Mouse (Mus musculus) ES-Bruce4 (cell line): ENCODE results near the gene Klre1. TPM values are rescaled to one million over a fixed set of nuclear protein-coding genes. Genes with fewer than 3 reads are reported as not detected.
"Not testable (repeated sequence)": the region's sequence is repeated elsewhere in the genome, so short reads cannot be mapped to it uniquely, and the experiment has no call there.

Experiments used
- H3K27ac ChIP-seq: 2 replicates; pipeline ENCODE4 v1.5.1; 2012; ENCODE audit warnings: low read length, inconsistent platforms; ENCODE audit not compliant: insufficient read depth
- H3K27me3 ChIP-seq: 2 replicates; pipeline ENCODE4 v1.6.1; 2012; ENCODE audit warnings: mild to moderate bottlenecking, low read length, inconsistent platforms; ENCODE audit not compliant: control insufficient read depth, poor library complexity, insufficient read depth, severe bottlenecking
- H3K36me3 ChIP-seq: 2 replicates; pipeline ENCODE4 v1.6.1; 2012; ENCODE audit warnings: inconsistent platforms, mild to moderate bottlenecking, low read length, moderate library complexity; ENCODE audit not compliant: control insufficient read depth, poor library complexity, insufficient read depth, severe bottlenecking
- H3K4me1 ChIP-seq: one replicate; pipeline ENCODE4 v1.8.1; 2011; ENCODE audit warnings: low read length; ENCODE audit not compliant: control insufficient read depth, insufficient read depth
- H3K4me3 ChIP-seq: 2 replicates; pipeline ENCODE4 v1.5.1; 2011; ENCODE audit warnings: low read depth, mild to moderate bottlenecking, low read length
- H3K9ac ChIP-seq: 2 replicates; pipeline ENCODE4 v1.6.1; 2012; ENCODE audit warnings: low read depth, mild to moderate bottlenecking, inconsistent platforms; ENCODE audit not compliant: poor library complexity, severe bottlenecking
- H3K9me3 ChIP-seq: replicated peaks from 2 replicates; pipeline ENCODE4 v1.6.1; 2012; ENCODE audit warnings: mild to moderate bottlenecking, low read length, inconsistent platforms; ENCODE audit not compliant: control insufficient read depth, poor library complexity, insufficient read depth, severe bottlenecking
- CTCF ChIP-seq: IDR thresholded peaks from one replicate; pipeline ENCODE4 v1.8.1; 2011; ENCODE audit warnings: low read depth, low read length
- EP300 ChIP-seq: IDR thresholded peaks from 2 replicates; pipeline ENCODE4 v1.6.1; 2011; ENCODE audit warnings: low read depth, low read length; ENCODE audit not compliant: insufficient read depth
- POLR2A ChIP-seq: IDR thresholded peaks from one replicate; pipeline ENCODE4 v1.8.1; 2011; ENCODE audit warnings: low read length; ENCODE audit not compliant: insufficient read depth
- polyA plus RNA-seq: library from polyadenylated mRNA; stranded (reverse); fragments of >200 nt; gene quantifications from 2 replicates; pipeline ENCODE4 v1.2.4, GENCODE M21; 2011; ENCODE audit warnings: low read depth; ENCODE audit not compliant: missing spikeins, insufficient read depth, insufficient read length

Gene Klre1
- polyA plus RNA-seq, 1 experiment, result not detected

DNA sequence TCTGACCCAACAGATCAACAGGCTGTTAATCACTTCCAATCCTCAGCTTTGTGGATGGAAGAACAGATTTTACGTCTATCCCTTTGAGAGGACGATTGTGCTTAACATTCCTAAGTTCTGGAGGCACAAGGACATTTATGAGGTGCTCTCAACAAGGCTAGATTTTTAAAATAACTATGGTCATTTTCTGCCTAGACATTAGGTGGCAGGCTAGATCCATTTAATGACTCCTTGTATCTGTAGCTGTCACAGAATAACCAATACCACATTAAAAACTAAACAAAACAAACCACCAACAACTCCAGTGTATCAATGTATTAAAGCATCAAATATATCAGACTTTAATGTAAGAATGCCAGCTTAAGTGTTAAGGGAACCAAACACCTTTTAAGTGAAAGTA lies 2.4 kb upstream of the Klre1 start:
- H3K9ac ChIP-seq, result no peak overlapping the region
- H3K4me1 ChIP-seq, result no peaks in the 10 kb centered on the region
- H3K27ac ChIP-seq, result no peak overlapping the region
- no peak overlapping the region for H3K4me3 ChIP-seq
- H3K36me3 ChIP-seq, result no peaks in the 10 kb centered on the region
- no peaks in the 10 kb centered on the region for H3K27me3 ChIP-seq
- TF ChIP-seq CTCF, result no peak
- TF ChIP-seq POLR2A, result no peak
- no peak for TF ChIP-seq EP300
- H3K9me3 ChIP-seq, result no peaks in the 10 kb centered on the region

DNA sequence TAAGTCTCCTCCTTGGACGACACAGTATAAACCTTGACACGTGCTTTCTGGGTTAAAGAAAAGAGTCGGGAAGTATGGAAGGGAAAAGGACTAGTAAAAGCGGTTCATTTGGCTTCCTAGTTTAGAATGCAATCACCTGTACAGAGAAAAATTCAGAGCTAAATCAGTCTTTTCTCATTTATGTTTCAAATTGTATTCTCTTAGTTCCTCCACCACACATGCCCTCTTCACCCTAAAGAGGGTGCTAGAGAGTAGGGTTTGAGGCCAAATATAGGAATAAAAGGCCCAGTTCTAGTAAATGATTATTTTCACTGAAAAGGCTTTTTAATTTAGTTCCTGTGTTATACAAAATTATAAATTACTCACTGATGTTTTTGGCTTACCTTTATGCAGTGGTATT lies 3.6 kb downstream of the Klre1 start:
- H3K4me1 ChIP-seq, result no peaks in the 10 kb centered on the region
- no peak overlapping the region for H3K27ac ChIP-seq
- no peak overlapping the region for H3K9ac ChIP-seq
- no peaks in the 10 kb centered on the region for H3K27me3 ChIP-seq
- no peaks in the 10 kb centered on the region for H3K9me3 ChIP-seq
- TF ChIP-seq POLR2A (no peak), CTCF (no peak), EP300 (no peak)
- no peaks in the 10 kb centered on the region for H3K36me3 ChIP-seq
- H3K4me3 ChIP-seq, result no peak overlapping the region

DNA sequence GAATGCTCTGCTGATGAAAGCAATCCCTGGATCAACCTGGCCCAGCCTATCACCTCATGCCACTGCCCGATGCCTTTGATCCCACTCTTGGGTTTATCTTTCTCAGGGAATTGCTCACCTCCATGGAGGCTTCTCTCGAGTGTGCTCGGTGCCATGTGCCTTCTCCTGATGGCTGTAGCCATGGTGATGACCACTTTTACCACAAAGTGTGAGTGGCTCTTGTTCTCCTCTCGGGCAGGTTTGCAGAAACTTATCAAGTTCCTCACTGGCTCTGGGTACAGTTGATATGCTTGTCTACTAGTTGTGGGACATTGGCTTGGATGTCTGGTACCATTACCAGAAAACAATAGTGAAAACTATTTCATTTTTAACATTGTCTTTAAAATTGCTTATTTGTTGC lies 4.2 kb downstream of the Klre1 start:
- Histone ChIP-seq H3K4me3 (no peak overlapping the region), H3K4me1 (no peaks in the 10 kb centered on the region), H3K36me3 (no peaks in the 10 kb centered on the region), H3K27ac (no peak overlapping the region), H3K9me3 (no peaks in the 10 kb centered on the region), H3K27me3 (no peaks in the 10 kb centered on the region), H3K9ac (no peak overlapping the region)
- TF ChIP-seq CTCF (no peak), EP300 (no peak), POLR2A (no peak)

DNA sequence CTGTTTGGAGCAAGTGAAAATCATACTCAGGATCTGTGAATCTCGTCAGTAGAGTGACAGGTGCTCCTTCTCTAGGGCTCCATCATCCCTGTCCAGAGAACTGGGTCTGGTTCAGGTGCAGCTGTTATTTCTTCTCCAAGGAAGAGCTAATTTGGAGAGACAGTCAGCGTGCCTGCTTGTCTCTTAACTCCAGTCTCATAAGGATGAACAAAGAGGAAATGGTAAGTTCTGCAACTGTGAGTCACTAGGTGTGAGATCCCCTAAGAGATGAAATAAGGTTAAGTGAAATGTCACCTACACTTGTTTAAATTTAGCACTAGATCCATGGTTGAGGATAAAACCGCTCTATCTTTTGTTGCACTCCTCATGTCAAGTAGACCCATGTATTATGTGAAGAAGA lies 5.3 kb downstream of the Klre1 start:
- TF ChIP-seq EP300 (no peak), POLR2A (no peak), CTCF (no peak)
- H3K36me3 ChIP-seq, result no peaks in the 10 kb centered on the region
- no peak overlapping the region for H3K4me3 ChIP-seq
- no peaks in the 10 kb centered on the region for H3K9me3 ChIP-seq
- H3K4me1 ChIP-seq, result no peaks in the 10 kb centered on the region
- H3K9ac ChIP-seq, result no peak overlapping the region
- H3K27ac ChIP-seq, result no peak overlapping the region
- no peaks in the 10 kb centered on the region for H3K27me3 ChIP-seq

DNA sequence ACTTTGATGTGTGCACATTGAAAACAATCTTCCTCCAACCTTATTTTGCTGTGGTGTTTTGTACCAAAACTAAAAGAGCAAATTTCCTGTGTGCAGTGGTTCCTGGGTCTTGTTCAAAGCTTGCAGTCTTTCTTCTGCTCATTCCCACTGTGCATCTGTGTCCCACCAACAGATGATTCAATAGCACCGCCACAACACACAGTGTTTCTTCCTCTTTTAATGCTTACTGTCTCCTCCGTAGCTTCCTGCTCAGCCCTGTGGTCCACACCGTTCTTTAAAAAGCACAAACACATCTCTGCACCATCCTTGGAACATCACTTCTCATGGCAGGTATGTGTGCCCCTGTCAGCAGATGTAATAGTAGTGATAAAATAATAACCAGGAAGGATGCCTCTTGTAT lies 13.8 kb downstream of the Klre1 start, which contains the start of gene Klrd1:
Gene Klrd1, plus strand, starts transcription at position 275 of the 400 bp plus-strand sequence.
- no peak within 1 kb of the TSS for H3K4me3 ChIP-seq
- H3K27ac ChIP-seq, result no peak within 1 kb of the TSS
- no peak within 1 kb of the TSS for H3K9ac ChIP-seq
- no peaks in the 10 kb centered on the region for H3K36me3 ChIP-seq
- no peak for TF ChIP-seq CTCF
- TF ChIP-seq POLR2A, result no peak
- no peak for TF ChIP-seq EP300
- H3K4me1 ChIP-seq, result no peaks in the 10 kb centered on the region
- H3K9me3 ChIP-seq, result no peaks in the 10 kb centered on the region
- no peaks in the 10 kb centered on the region for H3K27me3 ChIP-seq

DNA sequence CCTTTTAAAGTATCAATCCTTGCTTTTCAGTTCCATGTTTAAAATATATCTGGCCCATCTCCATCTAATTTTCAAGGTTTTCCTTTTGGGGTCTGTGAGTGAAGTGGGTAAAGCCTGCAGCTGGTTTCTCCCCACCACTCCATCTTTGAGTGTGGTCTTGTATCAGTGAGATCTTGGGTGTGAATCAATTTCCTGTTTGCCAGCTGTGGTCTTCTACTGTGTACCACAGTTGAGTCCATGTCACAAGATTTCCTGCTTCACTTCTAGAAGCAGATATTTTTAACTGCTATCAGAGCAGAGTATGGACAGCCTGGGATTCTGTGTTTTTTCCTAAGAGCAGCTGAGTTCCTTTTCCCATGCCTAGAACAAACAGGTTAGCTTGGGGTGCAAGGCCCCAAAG lies 30.7 kb downstream of the Klre1 start:
- Histone ChIP-seq H3K9ac (no peak overlapping the region), H3K27ac (no peak overlapping the region), H3K4me3 (no peak overlapping the region), H3K9me3 (no peaks in the 10 kb centered on the region), H3K4me1 (no peaks in the 10 kb centered on the region), H3K27me3 (no peaks in the 10 kb centered on the region), H3K36me3 (no peaks in the 10 kb centered on the region)
- no peak for TF ChIP-seq EP300
- TF ChIP-seq CTCF, result no peak
- TF ChIP-seq POLR2A, result no peak

DNA sequence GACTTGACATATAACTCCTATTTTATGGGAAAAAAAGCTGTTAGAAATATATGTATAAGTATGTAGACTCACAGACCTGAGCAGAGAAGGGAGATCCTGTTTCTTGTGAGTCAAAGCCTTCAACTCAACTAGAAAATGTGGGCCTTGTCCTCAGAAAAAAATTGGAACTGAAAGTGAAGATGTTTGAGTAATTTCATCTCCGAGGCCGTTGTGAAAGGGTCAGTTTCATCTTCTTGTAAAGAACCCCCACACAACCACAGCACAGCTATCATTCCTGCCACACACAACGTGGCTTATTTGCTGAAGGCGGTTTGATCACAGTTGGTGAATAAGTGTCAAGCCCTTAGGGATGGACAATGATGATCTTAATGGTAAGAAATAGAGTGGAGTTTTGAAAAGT lies 46.0 kb downstream of the Klre1 start, which contains the start of gene Klrk1:
Gene Klrk1, minus strand, starts transcription at position 130 of the 400 bp plus-strand sequence.
- Histone ChIP-seq H3K9ac (no peak within 1 kb of the TSS), H3K27me3 (no peaks in the 10 kb centered on the region), H3K36me3 (no peaks in the 10 kb centered on the region), H3K4me1 (no peaks in the 10 kb centered on the region), H3K9me3 (no peaks in the 10 kb centered on the region), H3K4me3 (no peak within 1 kb of the TSS), H3K27ac (no peak within 1 kb of the TSS)
- no peak for TF ChIP-seq EP300
- no peak for TF ChIP-seq CTCF
- no peak for TF ChIP-seq POLR2A

DNA sequence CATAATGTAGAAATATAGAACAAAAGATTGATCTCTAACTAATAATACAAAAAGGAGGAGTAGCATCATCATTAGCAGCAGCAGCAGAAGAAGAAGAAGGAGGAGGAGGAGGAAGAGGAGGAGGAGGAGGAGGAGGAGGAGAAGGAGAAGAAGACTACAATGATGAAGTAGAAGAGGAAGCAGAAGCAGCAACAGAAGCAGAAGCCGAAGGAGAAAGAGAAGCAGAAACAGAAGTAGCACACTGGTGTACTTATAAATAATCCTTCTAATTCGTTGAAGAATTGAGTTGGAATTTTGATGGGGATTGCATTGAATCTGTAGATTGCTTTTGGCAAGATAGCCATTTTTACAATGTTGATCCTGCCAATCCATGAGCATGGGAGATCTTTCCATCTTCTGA lies 53.3 kb downstream of the Klre1 start:
- H3K36me3 ChIP-seq, H3K4me3 ChIP-seq, H3K4me1 ChIP-seq, H3K9ac ChIP-seq, H3K27me3 ChIP-seq, H3K9me3 ChIP-seq, H3K27ac ChIP-seq: not testable (repeated sequence)
